Mouse (Mus musculus) CH12.LX (cell line): ENCODE measurements around the gene 1700025B11Rik. TPM values are rescaled to one million over a fixed set of nuclear protein-coding genes. Genes with fewer than 3 reads are reported as not detected.

Experiments
- DNase-seq: peaks from one replicate; pipeline ENCODE4 v3.0.0-alpha.2; 2013; ENCODE audit errors: extremely low read depth
- H3K27ac ChIP-seq: 2 replicates; pipeline ENCODE4 v1.5.1; 2012; ENCODE audit warnings: low read depth, mild to moderate bottlenecking, control low read depth, moderate library complexity; ENCODE audit not compliant: insufficient read depth
- H3K27me3 ChIP-seq: replicated peaks from 2 replicates; pipeline ENCODE3; 2012; ENCODE audit warnings: inconsistent platforms
- H3K36me3 ChIP-seq, 2 experiments: replicated peaks in 1 of 2; 2 replicates each; pipeline versions ENCODE3 to v1.6.1; 2012; ENCODE audit warnings: inconsistent platforms in 1 of 2, low read length in 1 of 2, mild to moderate bottlenecking in 1 of 2, mixed read lengths in 1 of 2, moderate library complexity in 1 of 2; ENCODE audit not compliant: control insufficient read depth in 1 of 2, insufficient read depth in 1 of 2
- H3K4me1 ChIP-seq, 2 experiments: 2 replicates each; pipeline ENCODE4 v1.6.1; 2012; ENCODE audit warnings: inconsistent platforms in 1 of 2, moderate library complexity in 1 of 2; ENCODE audit not compliant: insufficient read depth in 2 of 2, control insufficient read depth in 1 of 2
- H3K4me2 ChIP-seq: 2 replicates; pipeline ENCODE4 v1.6.1; 2012; ENCODE audit warnings: low read depth, mild to moderate bottlenecking, control low read depth; ENCODE audit not compliant: poor library complexity, insufficient read depth, severe bottlenecking
- H3K4me3 ChIP-seq, 3 experiments: fragments of 150-350 bp in 1 of 3; sonication (generic) in 1 of 3; replicated peaks in 1 of 3; 2 replicates each; pipeline versions ENCODE3 to v1.5.1; 2011 to 2012; ENCODE audit warnings: low read depth in 2 of 3, low read length in 2 of 3, mild to moderate bottlenecking in 2 of 3, moderate library complexity in 2 of 3, control low read depth in 1 of 3, improper control_type of control experiment in 1 of 3, inconsistent platforms in 1 of 3, mixed read lengths in 1 of 3; ENCODE audit not compliant: poor library complexity in 1 of 3
- H3K79me2 ChIP-seq: replicated peaks from 2 replicates; pipeline ENCODE4 v1.6.1; 2012; ENCODE audit warnings: mild to moderate bottlenecking, moderate library complexity; ENCODE audit not compliant: control insufficient read depth, poor library complexity, insufficient read depth, severe bottlenecking; ENCODE audit errors: extremely low read depth
- H3K9ac ChIP-seq: 2 replicates; pipeline ENCODE4 v1.6.1; 2012; ENCODE audit warnings: low read depth, mild to moderate bottlenecking, control low read depth, moderate library complexity; ENCODE audit not compliant: insufficient read depth
- H3K9me3 ChIP-seq: replicated peaks from 2 replicates; pipeline ENCODE3; 2012; ENCODE audit warnings: low read length, inconsistent platforms, mixed read lengths
- CHD1 ChIP-seq: IDR thresholded peaks from 2 replicates; pipeline ENCODE4 v1.6.1; 2012; ENCODE audit warnings: low read depth, low read length, improper control_type of control experiment, inconsistent platforms
- CHD2 ChIP-seq: IDR thresholded peaks from 2 replicates; pipeline ENCODE4 v1.6.1; 2011; ENCODE audit warnings: low read length, improper control_type of control experiment
- CTCF ChIP-seq, 2 experiments: IDR thresholded peaks in 1 of 2; conservative IDR thresholded peaks in 1 of 2; 2 replicates each; pipeline ENCODE4 v1.5.1; 2011 to 2012; ENCODE audit warnings: low read depth in 2 of 2, low read length in 2 of 2, improper control_type of control experiment in 1 of 2, inconsistent platforms in 1 of 2, mild to moderate bottlenecking in 1 of 2, moderate library complexity in 1 of 2
- E2F4 ChIP-seq: IDR thresholded peaks from 2 replicates; pipeline ENCODE4 v1.6.1; 2011; ENCODE audit warnings: low read depth, low read length, improper control_type of control experiment; ENCODE audit not compliant: insufficient replicate concordance
- ETS1 ChIP-seq: conservative IDR thresholded peaks from 2 replicates; pipeline ENCODE4 v1.6.1; 2012; ENCODE audit warnings: low read depth, mild to moderate bottlenecking, inconsistent platforms, low read length, improper control_type of control experiment, moderate library complexity
- HCFC1 ChIP-seq: IDR thresholded peaks from 2 replicates; pipeline ENCODE4 v1.6.1; 2012; ENCODE audit warnings: low read depth, mild to moderate bottlenecking, inconsistent platforms, low read length, improper control_type of control experiment
- JUND ChIP-seq: conservative IDR thresholded peaks from 2 replicates; pipeline ENCODE4 v1.6.1; 2011; ENCODE audit warnings: low read depth, low read length, improper control_type of control experiment
- MAFK ChIP-seq: IDR thresholded peaks from 2 replicates; pipeline ENCODE4 v1.6.1; 2011; ENCODE audit warnings: low read length, improper control_type of control experiment; ENCODE audit not compliant: insufficient replicate concordance
- MAX ChIP-seq: IDR thresholded peaks from 2 replicates; pipeline ENCODE4 v1.6.1; 2011; ENCODE audit warnings: low read length, improper control_type of control experiment
- MYC ChIP-seq: IDR thresholded peaks from 2 replicates; pipeline ENCODE4 v1.6.1; 2011; ENCODE audit warnings: low read depth, mild to moderate bottlenecking, improper control_type of control experiment, low read length
- NELFE ChIP-seq: IDR thresholded peaks from 2 replicates; pipeline ENCODE4 v1.6.1; 2011; ENCODE audit warnings: low read depth, low read length, improper control_type of control experiment
- NRF1 ChIP-seq: IDR thresholded peaks from 2 replicates; pipeline ENCODE4 v1.6.1; 2014; ENCODE audit warnings: low read depth, mild to moderate bottlenecking, inconsistent platforms, low read length, improper control_type of control experiment, moderate library complexity
- PAX5 ChIP-seq: IDR thresholded peaks from 2 replicates; pipeline ENCODE4 v1.6.1; 2012; ENCODE audit warnings: low read length, inconsistent platforms, mixed read lengths
- RCOR1 ChIP-seq: conservative IDR thresholded peaks from 2 replicates; pipeline ENCODE4 v1.6.1; 2012; ENCODE audit warnings: low read depth, mild to moderate bottlenecking, inconsistent platforms, low read length, improper control_type of control experiment
- SMC3 ChIP-seq: IDR thresholded peaks from 2 replicates; pipeline ENCODE4 v1.6.1; 2011; ENCODE audit warnings: low read depth, low read length, improper control_type of control experiment
- TBP ChIP-seq: conservative IDR thresholded peaks from 2 replicates; pipeline ENCODE4 v1.6.1; 2011; ENCODE audit warnings: low read depth, low read length, improper control_type of control experiment
- USF2 ChIP-seq: conservative IDR thresholded peaks from 2 replicates; pipeline ENCODE4 v1.6.1; 2011; ENCODE audit warnings: low read depth, low read length, improper control_type of control experiment
- ZC3H11A ChIP-seq: IDR thresholded peaks from 2 replicates; pipeline ENCODE4 v1.6.1; 2012; ENCODE audit warnings: low read depth, mild to moderate bottlenecking, inconsistent platforms, low read length, improper control_type of control experiment
- dilution Hi-C: fragments of 300-500 bp; cut with MboI; formaldehyde crosslinking; loops from 2 replicates; pipeline ENCODE4 v1.14.3; 2020; ENCODE audit warnings: low sequenced_read_pairs; ENCODE audit not compliant: extremely low pct_unique_long_range_greater_than_20kb, extremely low pct_ligation_motif_present
- in situ Hi-C: fragments of 300-500 bp; cut with MboI; formaldehyde crosslinking; loops from 3 replicates; pipeline ENCODE4 v1.14.3; 2019; ENCODE audit warnings: low sequenced_read_pairs, low pct_ligation_motif_present, low pct_unique_long_range_greater_than_20kb, mixed read lengths
- polyA plus RNA-seq: library from polyadenylated mRNA; unstranded; fragments of >175 nt; gene quantifications from 2 replicates; pipeline ENCODE4 v1.2.1, GENCODE M21; 2012; ENCODE audit warnings: low read depth; ENCODE audit not compliant: insufficient read length
- total RNA-seq, 2 experiments: library from RNA; depleted of rRNA; stranded (reverse); fragments of 300-350 nt in 1 of 2; fragments of >200 nt in 1 of 2; gene quantifications; 2 replicates each; pipeline ENCODE4 v1.2.3; 2012 to 2014

1700025B11Rik gene
- total RNA-seq (2012; rRNA removed) (not detected in 2 replicates), total RNA-seq (2014; rRNA removed) (not detected in 2 replicates), polyA plus RNA-seq (not detected in 2 replicates)

GRCm38 (mm10) chr15:77561792-77562191, at the start of gene 1700025B11Rik:
Gene 1700025B11Rik (minus strand): TSS chr15:77561892.
- H3K27ac ChIP-seq = no peak within 1 kb of the TSS
- TF ChIP-seq E2F4 = no peak
- no peaks in the 10 kb centered on the region for H3K4me1 ChIP-seq
- no peak within 1 kb of the TSS for H3K9ac ChIP-seq
- no peaks in the 10 kb centered on the region for H3K79me2 ChIP-seq
- H3K9me3 ChIP-seq = no peaks in the 10 kb centered on the region
- H3K4me2 ChIP-seq = no peak within 1 kb of the TSS
- in situ Hi-C loops (no loop called here), dilution Hi-C loops (no loop called here)
- H3K27me3 ChIP-seq = peaks cover 27% of the 10 kb centered on the region
- no peaks in the 10 kb centered on the region for H3K36me3 ChIP-seq
- DNase-seq = no peak
- H3K4me3 ChIP-seq = no peak within 1 kb of the TSS

GRCm38 (mm10) chr15:77606069-77606468, 44.4 kb upstream of the 1700025B11Rik start:
- no peak overlapping the region for H3K27ac ChIP-seq
- H3K36me3 ChIP-seq = no peaks in the 10 kb centered on the region
- no peak for DNase-seq
- no peaks in the 10 kb centered on the region for H3K27me3 ChIP-seq
- peaks cover 2 to 11% of the 10 kb centered on the region in 2 experiments; a peak in 3 of 4 replicates for H3K4me1 ChIP-seq
- no peaks in the 10 kb centered on the region for H3K9me3 ChIP-seq
- no peaks in the 10 kb centered on the region for H3K79me2 ChIP-seq
- no peak overlapping the region for H3K9ac ChIP-seq
- no peak overlapping the region for H3K4me3 ChIP-seq
- TF ChIP-seq PAX5 = no peak
- TF ChIP-seq NRF1 = no peak
- no peak for TF ChIP-seq CHD2
- no peak for TF ChIP-seq MAFK
- TF ChIP-seq NELFE = no peak
- no peak for TF ChIP-seq TBP
- no peak for TF ChIP-seq MAX
- no peak for TF ChIP-seq RCOR1
- TF ChIP-seq E2F4 = no peak
- no peak for TF ChIP-seq USF2
- TF ChIP-seq CHD1 = no peak
- TF ChIP-seq CTCF (conservative IDR thresholded peaks at IDR 0.05 in 1 of 2, IDR thresholded peaks at IDR 0.05 in 1 of 2; ENCODE audit: low read depth in 2 of 2, low read length in 2 of 2) = no peak
- no peak for TF ChIP-seq MYC
- no peak for TF ChIP-seq ETS1
- TF ChIP-seq HCFC1 = no peak
- no peak for TF ChIP-seq SMC3
- no peak for TF ChIP-seq ZC3H11A
- TF ChIP-seq JUND = no peak
- dilution Hi-C loops = no loop called here
- in situ Hi-C loops = no loop called here
- no peak overlapping the region for H3K4me2 ChIP-seq
